Mouse (Mus musculus): ENCODE data around the gene Tbcel.
A peak's percentile ranks its signal among the peaks of the same experiment; 100 is the strongest.

Tbcel gene

DNA sequence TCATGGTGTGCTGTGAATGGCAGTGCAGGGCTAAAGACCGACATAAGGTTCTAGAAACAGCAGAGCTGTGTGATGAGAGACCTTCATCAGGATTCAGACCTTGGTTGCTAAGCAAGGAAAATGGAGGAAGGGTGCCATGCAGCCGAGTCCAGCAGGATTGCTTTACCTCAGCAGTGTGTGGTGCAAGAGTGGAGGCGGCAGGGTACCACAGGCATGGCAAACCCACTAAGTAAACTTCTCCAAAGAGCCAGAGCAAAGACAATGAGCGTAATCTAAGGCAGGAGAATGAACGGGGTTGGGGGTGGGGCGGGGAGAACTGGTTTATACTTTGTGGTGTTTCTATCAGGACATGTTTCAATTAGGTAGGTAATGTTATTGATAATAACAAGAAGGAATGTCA lies 58.6 kb downstream of the Tbcel start:
- no peak for DNase-seq (ENCODE audit: low read depth, low spot score)

DNA sequence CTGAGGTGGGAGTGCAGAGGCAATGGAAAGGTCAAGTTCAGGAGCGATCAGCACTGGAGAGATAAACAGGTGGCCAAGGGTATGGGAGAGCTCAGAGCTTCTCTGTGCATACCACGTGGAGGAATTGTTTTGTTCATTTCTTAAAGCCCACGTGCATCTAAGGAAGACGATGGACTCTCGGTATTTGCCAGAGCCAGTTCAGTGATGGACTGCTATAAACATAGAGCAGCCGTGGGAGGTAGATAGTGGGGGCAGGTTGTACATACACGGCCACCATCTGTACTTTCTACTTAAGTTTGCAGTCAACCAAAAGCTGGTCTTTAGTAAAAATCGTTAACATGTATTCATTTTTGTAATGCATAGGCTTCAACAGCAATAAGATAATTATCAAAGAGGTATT lies 65.5 kb downstream of the Tbcel start:
- DNase-seq (ENCODE audit: low read depth, low spot score), result no peak

DNA sequence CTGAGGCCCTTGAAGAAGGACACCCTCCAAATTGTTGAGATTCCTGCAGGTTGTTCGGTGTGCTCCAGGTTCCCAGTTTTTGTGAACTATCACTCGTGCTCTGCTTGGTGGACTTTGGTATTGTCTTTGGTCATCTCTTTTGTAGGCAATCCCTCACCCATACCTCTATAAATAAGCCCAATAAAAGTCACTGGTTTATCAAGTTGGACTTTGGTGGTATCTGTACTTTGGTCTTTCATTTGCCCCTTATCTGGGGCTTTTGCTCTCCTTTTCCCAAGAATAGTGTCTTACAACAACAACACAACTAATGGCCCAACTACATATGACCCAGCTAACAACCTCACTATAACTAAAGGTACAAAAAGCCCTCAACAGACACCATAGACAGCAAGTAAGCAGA lies 66.4 kb downstream of the Tbcel start:
- DNase-seq (ENCODE audit: low read depth, low spot score), result no peak

DNA sequence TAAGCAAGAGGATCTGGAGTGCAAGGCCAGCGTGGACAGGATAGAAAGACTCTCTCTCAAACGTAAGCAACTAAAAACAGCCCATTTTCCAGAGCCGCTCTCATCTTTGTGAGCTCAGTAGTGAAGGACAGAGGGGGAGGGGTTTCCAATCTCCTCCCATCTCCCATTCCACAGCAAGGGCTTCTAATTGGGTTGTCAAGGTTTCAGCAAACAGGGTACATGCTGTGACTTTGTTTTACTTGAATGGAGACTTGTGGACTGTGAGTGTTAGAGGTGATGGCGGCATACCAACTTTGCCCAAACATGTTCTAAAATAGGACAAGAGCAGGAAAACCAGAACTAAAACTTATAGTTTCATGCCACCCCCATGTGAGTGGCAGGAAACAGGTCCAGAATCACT lies 68.2 kb downstream of the Tbcel start:
- DNase-seq (ENCODE audit: low read depth, low spot score), result no peak

DNA sequence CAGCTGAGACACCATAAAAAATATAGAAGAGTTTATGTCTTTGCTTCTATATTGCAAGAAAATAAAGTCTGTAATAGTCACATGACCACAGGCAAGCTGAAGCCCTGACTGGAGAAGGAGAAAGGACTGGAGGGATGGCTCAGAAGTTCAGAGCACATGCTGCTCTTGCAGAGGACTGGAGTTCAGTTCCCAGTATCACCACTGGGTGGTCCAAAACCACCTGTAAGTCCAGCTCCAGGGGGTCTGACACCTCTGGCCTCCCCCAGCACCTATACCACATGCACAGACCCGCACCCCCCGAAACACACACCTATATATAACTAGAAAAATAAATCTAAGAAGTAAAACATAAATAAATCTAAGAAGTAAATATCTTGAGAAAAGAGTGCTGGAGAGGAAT lies 75.5 kb downstream of the Tbcel start:
- peak; percentile 3 for DNase-seq (ENCODE audit: low read depth, low spot score)

DNA sequence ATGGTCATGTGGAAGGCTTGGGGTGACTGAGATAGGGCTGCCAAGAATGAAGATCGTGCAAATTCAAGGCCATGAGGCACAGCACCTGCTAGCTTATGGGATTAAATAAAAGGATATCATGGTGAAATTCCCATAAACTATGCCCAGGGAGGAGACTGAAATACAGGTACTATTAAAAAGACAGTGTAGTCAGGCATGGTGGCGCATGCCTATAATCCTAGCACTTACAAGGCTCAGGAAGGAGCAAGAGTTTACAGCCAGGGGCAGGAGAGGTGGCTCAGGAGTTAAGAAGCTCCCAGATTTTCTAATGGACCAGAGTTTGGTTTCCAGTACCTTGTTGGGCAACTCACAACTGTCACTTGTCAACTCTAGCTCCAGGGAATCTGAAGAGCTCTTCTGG lies 76.0 kb downstream of the Tbcel start:
- DNase-seq (ENCODE audit: low read depth, low spot score), result no peak

DNA sequence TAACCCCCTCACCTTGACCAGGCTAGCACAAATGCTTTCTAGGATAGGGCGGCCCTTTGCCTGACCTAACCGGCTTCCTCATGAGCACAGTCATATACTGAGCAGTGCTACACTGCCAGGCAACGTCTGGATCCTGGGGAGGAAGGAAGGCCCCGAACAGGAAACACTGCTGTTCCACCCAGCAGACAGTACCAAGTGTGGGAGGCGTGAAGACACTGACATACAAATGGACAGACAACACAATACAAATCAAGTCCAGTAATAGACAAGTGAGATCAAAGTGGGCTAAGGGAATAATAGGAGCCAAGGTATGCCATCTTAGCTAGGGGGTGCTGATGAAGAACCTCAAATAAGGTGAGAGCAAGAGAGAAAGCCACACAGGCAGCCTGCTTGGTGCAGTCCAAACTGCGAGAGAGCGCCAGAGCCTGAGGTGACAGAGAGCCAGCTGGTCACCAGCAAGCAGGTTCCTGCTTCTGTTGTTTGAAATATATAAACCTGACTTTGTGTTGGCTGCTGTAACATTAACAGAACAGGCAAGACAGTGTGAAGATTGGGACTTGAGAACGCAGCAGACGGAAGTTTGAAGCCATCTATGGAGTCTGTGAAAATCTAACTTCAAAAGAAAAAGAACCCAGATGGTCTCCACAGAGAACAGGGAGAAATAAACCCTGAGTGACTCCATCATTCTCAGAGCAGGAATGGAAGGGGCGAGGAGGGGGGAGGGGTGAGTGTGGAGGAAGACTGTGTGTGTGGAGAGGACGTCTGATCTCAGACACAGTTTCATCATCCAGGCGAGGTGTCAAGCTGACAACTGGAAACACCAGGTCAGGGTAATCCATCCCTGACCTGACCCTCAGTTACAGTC lies 79.3 kb downstream of the Tbcel start:
- DNase-seq (ENCODE audit: low read depth, low spot score), result no peak

DNA sequence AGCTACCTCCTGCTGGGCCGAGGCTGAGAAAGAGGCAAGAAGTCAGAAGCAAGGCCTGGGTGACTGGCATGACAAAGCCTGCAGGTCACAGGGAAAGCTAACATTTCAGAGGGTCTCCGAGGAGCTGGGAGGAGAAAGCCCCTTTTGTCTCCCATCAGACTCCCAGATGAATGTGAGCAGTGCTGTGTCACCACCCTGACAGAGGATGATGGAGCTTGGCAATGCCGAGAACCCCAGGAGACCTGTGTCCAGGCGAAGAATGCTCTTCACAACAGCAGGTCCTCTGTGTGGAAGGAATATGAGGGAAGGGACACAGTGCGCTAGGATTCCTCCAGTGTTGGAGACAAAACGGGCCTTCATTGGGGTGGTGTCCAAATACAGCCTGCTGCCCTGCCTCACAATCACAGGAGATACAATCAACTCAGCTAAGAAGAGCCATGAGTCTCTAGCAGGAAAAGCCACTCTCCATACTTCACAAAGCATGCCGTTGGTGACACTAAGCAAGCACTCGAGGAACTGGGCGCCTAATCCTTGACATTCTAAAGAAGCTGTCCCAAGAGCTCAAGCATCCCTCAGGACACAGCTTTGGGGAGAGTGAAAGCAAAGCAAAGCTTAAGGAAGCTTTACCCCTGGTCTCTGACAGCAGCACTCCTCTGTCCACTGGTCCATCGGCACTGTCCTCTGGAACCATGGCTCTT lies 80.8 kb downstream of the Tbcel start:
- no peak for DNase-seq (ENCODE audit: low read depth, low spot score)

DNA sequence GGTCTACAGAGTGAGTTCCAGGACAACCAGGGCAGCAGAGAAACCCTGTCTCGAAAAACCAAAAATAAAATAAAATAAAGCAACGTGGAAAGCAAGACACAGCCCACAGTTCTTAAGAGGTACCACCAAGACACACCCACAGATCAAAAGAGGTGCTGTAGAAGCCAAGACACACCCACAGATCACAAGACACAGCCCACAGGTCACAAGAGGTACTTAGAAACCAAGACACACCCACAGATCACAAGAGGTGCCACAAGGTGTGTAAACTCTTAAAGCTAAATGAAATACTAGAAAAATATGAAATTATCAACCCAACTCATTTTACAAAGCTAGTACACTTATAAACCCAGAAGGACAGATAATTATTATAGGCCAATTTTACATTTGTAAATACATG lies 84.0 kb downstream of the Tbcel start:
- no peak for DNase-seq (ENCODE audit: low read depth, low spot score)

DNA sequence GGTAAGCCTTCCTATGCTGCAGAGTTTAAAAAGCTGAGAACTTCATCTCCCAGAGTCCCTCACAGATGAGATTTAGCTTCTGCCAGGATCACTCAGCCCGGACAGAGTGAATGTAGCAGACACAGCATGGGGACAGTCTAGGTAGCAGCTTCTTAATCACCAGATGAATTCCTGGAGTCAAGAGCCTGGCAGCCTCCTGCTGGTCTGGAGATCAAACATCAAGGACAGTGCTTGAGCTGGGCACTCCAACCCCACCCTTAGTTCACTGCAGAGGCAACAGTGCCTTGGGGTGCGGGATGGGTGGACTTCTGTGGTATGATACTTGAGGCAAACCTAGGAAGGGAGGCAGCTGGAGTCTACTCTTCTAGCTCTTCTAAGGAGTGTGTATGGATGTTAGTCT lies 87.9 kb downstream of the Tbcel start:
- no peak for DNase-seq (ENCODE audit: low read depth, low spot score)

DNA sequence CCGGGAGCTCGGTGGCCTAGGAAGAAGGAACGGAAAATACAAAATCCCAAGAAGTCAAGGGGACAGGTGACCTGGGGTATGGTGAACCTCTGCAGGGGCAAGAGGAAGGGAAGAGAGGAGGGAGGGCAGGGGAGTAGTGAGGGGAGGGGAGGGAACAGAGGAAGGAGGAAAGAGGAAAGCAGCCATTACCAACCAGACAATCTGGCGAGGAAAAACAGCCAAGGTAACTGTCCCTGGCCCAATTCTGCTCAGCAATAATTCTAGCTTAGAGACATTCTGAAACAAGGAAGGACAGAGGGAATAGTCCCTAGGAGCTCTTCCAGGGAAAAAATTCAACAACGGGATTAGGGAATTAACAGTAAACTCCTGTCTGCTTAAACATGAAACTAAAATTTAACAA lies 88.8 kb downstream of the Tbcel start:
- no peak for DNase-seq (ENCODE audit: low read depth, low spot score)

DNA sequence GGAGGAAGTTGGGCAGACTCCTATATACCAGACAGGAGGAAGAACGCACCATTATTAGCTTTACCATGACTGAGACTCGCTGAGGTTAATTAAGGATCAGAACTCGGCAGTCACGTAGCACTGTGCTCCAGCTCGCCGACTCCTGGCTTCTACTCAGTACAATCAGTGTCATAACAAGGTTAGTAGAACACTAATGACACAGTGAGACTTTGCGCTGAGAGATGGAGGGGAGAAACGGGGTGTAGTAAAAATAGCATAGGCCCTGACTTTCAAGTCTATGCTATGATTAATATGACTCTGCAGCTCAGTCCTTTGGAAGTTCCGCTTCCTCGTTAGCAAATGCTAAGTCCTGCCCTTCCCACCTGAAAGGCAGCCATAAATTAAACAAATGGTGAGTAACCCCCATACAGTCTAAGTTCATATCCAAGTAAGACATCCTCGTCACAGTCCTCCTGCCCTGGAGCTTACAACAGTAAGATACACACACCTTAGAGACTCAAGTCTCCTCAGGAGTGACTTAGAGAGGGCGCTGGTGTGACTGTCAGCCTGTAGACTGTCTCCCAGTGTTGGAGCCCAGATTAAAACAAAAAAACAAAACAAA lies 90.2 kb downstream of the Tbcel start:
- no peak for DNase-seq (ENCODE audit: low read depth, low spot score)

DNA sequence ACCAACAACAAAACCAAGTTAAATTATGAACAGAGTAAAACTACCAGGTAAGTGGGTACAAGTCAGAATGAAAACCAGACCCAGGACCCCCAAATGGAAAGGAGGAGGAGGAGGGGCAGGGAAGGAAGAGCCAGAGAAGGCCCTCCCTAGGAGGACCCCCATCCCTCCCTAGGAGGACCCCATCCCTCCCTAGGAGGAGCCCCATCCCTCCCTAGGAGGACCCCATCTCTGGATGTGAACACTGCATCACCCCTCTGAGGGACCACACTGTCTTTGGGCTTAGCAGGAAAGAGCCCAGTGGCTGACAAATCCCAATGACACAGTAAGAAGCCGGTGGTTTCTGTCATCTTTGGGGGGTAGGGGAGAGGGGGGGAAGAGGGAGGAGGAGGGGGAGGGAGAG lies 92.4 kb downstream of the Tbcel start:
- no peak for DNase-seq (ENCODE audit: low read depth, low spot score)

DNA sequence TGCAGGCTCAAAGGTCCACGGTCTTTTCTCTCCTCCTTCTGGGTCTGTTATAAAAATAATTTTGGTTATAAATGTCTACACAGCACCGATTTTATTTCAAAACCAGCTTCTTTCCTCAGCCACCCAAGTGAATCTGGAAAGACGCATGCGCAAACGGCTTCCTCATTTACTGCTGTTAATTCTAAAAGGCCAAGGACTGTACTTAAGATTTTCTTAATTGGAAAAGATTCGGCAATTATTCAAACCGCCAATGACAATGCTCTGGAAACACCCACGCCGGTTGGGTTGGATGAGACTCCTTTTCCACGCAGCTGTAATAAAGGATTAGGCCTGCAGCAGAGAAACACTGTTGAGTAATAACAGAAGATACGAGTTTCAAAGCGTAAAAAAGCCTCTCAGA lies 94.3 kb downstream of the Tbcel start:
- DNase-seq (ENCODE audit: low read depth, low spot score), result no peak

DNA sequence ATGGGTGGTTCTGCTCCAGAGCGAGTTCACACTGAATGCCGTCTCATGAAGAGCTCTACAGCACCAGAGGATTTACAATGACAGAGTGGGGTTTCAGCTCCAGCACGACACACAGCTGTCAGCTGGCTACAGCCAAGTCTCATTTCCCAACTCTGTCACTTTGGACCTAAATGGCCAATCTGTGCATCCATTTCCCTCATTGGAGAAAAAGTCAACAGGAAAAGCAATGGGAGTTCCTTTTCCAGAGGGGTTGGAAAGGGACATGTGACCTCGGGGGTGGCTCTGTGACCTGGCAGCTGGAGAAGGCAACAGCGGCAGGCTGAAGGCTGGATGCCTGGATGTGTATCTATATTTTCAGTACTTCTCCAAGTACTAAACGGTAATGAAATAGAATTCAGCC lies 96.3 kb downstream of the Tbcel start:
- DNase-seq (ENCODE audit: low read depth, low spot score), result no peak

DNA sequence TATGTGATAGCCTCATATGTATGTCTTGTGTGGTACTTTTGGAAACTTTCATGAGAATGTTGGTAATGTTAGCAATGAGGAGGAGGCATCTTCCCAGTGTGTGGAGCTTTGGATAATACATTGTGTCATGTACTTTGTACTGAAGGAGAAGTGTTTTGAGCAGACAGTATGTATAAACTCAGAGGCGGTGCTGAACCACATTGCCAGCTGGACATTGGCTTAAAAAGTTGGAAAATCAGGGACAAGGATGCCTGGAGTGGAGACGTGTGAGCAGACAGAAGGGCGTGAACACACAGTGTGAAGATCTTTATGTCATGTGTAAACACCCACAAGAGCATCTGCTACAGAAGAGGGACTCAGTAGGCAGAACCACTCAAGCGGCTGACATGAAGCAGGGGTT lies 101.9 kb downstream of the Tbcel start:
- no peak for DNase-seq (ENCODE audit: low read depth, low spot score)

DNA sequence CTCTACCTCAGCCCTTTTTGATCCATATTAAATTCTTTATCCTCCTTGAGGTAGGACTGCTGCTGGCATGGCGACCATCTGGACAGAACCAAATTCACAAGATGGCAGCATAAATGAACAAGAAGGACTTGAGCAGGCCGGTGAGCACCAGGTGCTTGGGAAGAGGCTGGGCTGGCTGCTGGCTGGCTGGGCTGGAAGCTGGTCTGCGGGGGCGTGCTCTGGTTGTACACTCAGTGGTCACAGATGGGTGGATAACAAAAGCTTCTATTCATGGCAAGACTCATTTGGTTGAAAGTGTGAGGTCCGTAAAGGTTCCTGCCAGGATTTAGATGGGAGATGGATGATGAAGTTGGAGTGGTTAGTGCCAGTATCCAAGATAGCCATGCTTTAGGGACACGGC lies 106.1 kb downstream of the Tbcel start:
- no peak for DNase-seq (ENCODE audit: low read depth, low spot score)

DNA sequence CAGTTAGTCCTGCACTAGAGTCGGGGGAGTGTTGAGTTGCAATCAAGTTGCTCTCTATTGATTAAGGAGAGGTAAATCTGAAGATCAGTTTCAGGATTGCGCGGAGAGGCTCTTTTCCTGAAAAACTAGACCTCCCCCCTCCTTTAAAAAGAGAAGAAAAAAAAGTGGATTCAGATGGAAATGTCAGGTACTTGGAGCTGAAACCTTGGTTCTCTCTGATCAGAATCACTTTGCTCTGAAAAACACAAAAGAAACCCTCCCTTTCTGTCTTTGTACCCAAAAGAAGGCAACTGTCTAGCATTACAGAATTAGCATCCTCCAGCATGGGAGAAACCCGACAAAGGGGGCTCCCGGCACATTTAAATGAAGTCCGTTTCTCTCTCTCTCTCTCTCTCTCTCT lies 107.8 kb downstream of the Tbcel start, which contains the start of gene Tecta:
Gene Tecta (minus strand): TSS at position 101 of the 400 bp plus-strand sequence.
- no peak for DNase-seq (ENCODE audit: low read depth, low spot score)

DNA sequence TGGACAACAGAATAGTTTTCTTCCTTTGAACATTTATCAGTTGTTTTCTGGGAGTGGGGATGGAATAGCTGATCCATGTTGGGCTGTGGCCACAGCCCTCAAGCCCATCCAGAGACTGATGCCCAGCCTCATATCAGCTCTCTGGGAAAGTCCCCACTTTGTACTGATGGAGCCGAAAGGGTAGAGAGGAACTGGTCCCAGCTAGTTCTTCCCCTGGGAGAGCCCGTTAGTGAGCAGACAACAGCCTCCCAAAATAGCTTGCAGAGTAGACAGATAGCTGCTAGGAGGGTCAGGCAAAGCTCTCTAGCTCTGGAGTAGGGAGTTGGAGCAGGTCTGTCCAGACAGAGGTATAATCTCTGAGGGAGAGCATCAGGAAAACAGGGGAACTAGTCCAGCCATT lies 111.5 kb downstream of the Tbcel start:
- no peak for DNase-seq (ENCODE audit: low read depth, low spot score)

DNA sequence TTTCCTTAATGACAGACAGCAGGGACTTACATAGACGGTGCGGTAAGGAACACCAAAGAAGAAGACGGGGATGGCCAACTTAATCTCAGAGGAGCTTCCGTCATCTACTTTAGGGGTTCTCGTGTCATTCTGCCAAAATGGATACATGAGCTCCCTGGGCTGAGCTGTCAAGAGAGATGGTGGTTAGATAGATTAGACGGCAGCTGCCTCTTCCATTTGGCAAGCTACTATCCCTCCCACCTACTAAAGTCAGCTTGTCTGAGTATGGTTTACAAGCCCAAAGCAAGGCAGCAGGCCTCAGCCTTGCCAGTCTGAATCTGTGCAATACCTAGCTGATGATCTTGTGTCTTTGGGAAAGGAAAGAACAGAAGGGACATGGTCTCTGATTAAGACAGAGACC lies 112.7 kb downstream of the Tbcel start:
- DNase-seq (ENCODE audit: low read depth, low spot score), result no peak

DNA sequence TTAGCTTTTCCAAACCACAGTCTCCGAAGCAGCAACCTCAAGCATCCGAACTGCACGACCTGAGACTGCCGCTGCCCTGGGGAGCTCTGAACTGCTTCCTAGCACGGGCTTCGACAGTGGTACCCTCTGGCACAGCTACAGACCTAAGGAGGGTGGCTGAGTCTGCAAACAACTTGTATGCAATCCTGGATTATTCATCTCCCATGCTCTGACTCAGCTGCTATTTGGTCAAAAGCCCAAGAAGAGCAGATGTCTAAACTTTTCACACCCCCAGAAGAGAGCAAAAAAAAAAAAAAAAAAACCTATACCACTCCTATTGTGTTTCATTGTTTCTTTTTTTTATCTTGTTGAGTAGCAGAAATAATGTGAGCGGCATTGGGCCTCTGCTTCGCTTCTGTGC lies 113.3 kb downstream of the Tbcel start:
- DNase-seq (ENCODE audit: low read depth, low spot score), result no peak

DNA sequence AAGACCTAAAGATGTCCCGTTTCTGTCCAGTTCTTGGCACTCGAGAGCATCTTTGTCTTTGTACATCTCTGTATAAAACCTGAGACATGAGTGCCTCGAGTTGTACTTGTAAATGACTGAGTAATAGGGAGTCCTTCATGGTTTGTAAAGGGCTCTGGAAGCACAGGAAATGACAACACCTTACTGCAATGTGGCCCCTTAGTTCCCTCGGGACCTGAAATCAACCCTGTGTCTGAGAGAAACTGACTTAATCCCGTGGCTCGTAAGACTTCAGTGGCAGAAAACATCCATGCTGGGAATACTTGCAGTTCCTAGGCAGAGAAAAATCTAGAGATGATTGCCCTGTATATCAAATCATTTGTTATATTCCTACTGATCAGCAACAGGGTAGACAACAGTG lies 114.7 kb downstream of the Tbcel start:
- peak; percentile 5 for DNase-seq (ENCODE audit: low read depth, low spot score)

DNA sequence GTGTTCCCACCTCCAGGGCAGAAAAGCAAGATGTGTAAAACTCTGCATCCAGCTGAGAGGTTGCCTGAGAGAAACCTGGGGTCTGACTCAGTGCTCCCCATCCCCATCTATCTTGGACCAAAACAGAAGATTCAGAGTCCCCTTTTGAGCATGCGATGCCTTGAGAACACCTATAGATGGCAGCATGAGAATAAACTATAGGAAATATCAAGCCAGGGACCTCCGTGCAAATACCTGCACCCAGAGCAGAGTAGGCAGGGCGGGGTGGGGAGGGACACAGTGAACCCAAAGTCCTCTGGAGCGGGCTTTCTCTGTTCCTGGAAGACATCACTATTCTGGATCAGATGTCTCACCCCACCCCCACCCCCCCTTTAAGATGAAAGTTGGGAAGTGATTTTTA lies 119.1 kb downstream of the Tbcel start:
- DNase-seq (ENCODE audit: low read depth, low spot score), result peak; percentile 21

Measured in A20 (cell line).